Mouse (Mus musculus): ENCODE results near the gene Ccser1.

Gene Ccser1

GRCm38 (mm10) chr6:61179949-61180755, at the start of gene Ccser1:
Gene Ccser1 (plus strand): TSS chr6:61180324.
- no peak for DNase-seq (ENCODE audit: low read depth, low spot score)

GRCm38 (mm10) chr6:61136436-61136835, 43.7 kb upstream of the Ccser1 start:
- DNase-seq (ENCODE audit: low read depth, low spot score), result no peak

DNA sequence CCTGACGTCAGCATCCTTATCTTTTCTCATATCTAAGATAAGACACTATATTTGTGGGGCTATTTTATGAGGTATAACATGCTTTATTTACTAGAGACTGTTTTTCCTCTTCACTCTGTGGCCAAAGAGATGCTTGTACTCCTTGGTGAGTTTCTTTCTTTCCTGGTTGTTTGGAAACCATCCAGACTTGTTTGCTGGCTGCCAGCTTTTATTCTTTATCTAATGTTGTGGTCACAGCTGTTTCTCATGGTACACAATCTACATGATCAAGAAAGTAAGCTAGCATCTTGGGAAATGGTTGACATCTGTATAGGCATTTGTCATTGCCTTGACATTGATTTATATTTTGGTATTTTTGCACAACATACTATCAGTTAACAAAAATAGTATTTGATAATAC, 37.1 kb upstream of the Ccser1 start:
- no peak for DNase-seq (ENCODE audit: low read depth, low spot score)

- no peak for DNase-seq (ENCODE audit: low read depth, low spot score)
These were observed 27.2 kb upstream of the Ccser1 start for GRCm38 (mm10) chr6:61152924-61153323.

DNA sequence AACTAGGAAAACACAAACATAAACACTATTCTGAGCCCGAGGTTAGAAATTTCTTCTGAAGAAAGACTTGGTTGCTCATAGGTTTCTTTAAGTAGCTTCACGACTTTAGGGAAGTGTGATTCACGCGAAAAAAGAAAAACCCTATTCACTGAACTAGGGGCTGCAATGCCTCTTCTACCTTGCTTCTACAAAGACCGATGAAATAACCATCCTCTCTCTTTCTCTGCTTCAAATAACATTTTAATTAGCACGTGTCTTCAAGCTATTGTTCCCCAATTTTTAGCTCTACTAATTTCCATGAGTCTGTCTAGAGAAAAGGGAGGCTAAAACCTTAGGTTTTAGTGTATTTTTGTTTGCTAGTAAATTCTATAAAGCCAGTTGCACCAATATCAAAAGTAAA, 25.5 kb upstream of the Ccser1 start:
- no peak for DNase-seq (ENCODE audit: low read depth, low spot score)

- no peak for DNase-seq (ENCODE audit: low read depth, low spot score)
These were observed 25.0 kb upstream of the Ccser1 start for GRCm38 (mm10) chr6:61155059-61155629.

DNA sequence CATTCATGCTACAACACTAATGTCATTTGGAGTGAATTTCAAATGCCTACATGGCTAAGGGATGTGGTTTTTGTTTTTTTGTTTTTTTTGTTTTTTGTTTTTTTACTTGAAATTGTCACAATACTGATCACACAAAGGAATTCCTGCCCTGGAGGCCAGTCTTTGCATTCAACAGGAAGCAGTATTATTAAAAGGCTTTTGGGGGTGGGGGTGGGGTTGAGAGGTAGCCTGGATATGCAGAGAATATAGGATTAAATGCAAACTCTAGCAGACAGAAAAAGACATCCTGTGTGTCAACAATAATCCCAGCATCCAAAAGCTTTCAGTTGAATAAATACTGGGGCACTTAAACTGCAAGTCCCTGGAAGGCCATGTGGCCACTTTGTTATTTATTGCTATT, 24.4 kb upstream of the Ccser1 start:
- no peak for DNase-seq (ENCODE audit: low read depth, low spot score)

GRCm38 (mm10) chr6:61162117-61162516, 18.0 kb upstream of the Ccser1 start:
- no peak for DNase-seq (ENCODE audit: low read depth, low spot score)

DNA sequence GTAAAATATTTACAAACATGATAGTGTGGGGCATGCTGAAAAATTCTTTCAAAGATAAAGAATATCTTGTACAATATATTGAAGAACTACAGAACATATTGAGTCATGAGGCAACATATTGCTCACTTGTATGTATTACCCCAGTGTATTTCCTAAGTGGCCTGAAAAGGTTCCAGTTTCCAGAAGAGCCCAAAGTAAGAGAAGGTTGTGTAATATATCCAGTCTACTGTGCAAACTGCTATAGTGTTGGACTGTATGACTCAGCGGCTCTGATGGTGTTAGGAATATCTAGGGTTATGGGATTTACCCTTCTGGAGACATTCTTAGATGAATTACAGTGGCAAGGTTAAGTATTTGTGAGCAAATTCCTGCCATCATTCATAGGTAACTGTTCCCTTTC, 13.2 kb upstream of the Ccser1 start:
- no peak for DNase-seq (ENCODE audit: low read depth, low spot score)

DNA sequence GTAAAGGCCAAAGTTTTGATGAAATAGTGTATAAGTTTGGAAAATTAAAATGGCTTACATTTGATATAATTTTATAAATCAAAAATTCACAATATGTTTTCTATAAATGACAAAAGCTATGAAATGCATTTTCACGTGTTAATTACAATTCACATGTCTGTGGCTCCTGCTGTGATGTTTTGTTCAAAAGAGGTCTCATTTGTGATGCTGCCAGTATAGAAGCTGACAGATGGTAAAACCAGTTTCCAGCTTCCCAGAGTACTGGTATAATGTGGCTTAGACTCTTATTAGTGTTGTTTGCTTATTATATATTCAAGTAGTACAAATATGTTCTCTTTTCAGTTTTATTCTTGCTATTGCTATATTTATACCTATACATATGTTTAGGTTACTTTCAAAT, 4.0 kb upstream of the Ccser1 start:
- no peak for DNase-seq (ENCODE audit: low read depth, low spot score)

DNA sequence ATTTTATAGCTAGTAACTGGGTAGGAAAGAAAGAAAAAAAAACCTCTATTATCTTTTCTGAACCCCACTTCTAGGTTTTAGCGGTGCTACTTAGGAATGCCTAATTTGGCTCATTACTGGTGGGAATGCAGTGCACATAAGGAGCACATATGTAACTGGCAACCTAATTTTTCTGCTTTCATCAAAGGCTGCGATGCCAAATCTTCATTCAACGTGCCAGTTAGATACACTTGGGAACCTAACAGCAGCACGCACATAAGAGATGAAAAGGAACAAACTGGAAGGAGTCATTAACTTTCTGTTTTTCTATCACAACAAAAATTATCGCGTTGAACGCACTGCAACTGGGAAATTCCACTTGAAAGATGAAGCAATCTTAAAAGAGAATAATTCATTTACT, 2.6 kb upstream of the Ccser1 start:
- no peak for DNase-seq (ENCODE audit: low read depth, low spot score)

DNA sequence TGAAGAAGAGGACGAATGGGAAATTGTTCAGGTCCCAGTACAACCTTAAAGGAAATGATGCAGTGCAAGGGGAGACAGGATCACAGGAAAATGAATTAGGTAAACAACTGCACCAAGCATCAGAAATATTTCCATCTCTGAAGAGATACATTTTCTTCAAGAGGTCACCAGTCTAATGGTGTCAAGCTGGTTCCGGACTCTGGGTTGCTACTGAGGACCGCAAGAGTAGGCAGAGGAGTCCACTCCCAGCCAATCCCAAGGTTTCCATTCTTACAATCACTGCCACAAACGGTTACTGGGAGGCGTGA, 529 bp upstream of the Ccser1 start:
- no peak for DNase-seq (ENCODE audit: low read depth, low spot score)

DNA sequence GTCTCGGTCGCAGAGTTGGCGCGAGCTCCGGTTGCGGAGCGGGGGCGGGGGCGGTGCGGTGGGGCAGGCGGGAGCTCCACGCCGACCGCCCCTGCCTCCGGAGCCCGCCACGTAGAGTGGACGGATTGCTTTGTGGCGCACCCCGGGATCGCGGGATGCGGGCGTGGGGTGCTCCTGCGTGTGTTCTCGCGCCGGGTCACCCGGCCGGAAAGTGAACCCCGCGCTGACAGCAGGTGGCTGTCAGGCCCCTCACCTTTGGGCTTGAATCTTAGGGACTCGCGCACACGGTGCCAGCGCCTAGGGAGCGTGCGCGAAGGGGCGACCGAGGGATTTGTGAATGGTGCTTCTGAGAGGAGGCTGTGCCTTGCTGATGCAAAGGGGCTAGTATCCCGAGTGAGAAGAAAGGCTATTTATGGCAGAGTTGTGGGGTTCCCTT, 650 bp downstream of the Ccser1 start:
- DNase-seq (ENCODE audit: low read depth, low spot score), result no peak

DNA sequence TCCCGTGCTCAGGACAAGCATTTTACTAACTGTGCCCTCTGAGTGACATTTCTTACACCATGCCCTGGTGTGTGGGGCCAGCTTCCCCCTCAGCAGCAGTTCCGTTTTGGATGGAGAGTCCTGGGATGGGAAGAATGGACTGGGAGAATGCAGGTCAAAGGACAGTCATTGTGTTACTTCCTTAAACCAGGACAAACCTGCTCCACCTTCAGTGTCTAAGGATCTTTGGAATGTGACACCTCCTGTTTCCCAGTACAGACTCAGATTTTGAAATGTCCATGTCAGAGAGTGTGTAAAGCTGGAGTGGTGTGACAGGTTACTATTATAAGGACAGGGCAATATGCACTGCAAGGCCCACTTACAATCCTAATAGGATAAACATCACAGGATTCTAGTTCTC, 8.9 kb downstream of the Ccser1 start:
- DNase-seq (ENCODE audit: low read depth, low spot score), result no peak

DNA sequence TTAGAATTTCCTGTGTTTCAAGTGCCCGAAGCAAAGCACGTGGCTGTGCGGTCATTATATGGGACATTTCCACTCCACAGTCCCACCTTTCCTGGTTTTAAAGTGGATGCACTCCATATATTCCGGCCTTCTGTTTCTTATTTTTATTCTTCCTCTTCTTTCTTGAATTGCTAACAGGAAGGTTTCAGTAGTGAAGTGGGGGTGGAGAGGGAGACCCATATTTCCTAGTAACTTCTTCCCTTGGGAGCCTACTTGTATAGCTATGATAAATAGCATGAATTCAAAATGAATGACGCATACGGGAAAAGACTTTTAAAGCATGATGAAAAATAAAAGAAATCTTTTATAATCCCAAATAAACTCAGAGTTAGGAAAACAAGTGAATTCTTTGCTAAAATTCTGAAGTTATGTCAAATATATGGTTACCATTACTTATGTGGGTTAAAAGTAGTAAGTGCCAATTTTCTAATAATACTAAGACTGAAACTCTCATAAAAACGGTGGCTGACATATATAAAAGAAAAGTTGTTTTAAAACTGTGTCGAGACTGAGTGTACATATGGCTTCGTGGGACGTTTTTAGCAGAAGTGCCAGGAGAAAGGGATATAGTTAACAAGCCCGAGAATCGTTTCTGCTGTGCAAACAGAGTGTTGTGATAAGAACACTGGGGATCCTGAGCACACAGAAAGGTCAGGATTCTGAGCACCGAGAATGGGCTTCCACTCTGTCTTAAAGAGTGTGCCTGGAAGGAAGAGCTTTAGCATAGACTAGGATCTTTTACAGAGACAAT, 11.7 kb downstream of the Ccser1 start:
- no peak for DNase-seq (ENCODE audit: low read depth, low spot score)

DNA sequence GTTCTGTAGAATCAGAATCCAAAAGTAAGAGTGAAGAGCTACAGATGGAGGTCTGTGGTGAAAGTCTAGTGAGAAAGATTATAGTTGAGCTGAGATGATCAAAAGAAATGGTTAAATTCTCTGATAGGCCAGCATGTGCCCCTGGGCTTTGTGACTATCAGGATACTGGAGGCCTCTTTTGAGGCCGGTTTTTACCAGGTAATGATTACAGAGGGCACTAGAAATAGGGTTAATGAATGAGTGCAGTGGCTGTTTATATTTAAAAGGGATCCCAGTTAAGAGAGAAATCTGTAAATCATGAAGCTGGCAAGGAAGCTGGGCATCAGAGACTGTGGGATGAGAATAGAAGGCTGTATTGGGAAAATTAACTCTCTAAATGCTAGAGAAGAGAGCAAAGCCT, 23.2 kb downstream of the Ccser1 start:
- no peak for DNase-seq (ENCODE audit: low read depth, low spot score)

- no peak for DNase-seq (ENCODE audit: low read depth, low spot score)
These were observed 25.9 kb downstream of the Ccser1 start for GRCm38 (mm10) chr6:61206042-61206441.

DNA sequence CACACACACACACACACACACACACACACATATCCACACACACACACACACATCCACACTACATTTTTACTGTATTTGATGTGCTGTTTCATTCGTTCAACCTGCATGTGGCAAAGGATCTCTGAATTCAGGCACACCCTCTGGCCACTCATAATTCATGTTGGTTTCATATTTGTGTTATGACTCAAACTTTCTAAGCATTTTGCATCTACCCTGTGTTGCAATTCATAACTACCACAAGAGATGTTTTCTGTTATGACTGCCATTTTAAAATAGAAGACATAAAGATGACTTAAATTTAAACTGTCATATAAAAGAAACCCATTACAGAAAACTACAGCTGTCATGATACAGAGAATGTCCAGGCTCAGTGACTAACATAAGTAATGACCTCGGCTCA, 26.5 kb downstream of the Ccser1 start:
- DNase-seq (ENCODE audit: low read depth, low spot score), result no peak

DNA sequence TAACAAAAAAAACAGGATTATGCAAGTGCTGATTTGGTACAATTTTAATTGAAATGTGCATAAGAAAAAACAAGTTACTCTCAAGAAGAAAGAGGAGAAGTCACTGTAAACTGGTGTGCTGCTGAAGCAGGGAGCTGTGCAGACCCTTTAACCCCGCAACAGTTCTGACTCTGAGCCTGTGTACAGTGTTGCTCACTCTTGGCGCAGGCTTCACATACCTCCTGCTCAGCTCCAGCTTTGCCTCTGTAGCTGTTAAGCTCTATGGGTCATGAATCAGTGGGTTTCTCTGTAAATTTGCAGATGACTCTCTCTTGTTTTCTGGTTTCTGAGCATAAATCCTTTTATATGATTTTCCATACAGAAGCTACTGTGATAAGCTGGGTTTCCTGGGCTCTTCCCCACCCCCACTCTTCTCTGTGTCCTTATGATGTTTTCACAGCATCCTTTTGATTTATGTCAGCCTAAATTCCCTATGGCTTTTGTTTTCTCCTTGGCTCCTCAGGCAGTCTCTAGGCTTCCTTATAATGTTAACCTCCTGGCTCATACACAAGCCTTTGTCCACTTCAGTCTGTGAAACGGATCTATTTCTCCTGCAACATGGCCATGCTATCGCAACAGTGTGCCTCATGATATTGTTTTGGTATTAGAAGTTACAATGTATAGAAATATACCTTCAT, 30.1 kb downstream of the Ccser1 start:
- DNase-seq (ENCODE audit: low read depth, low spot score), result no peak

DNA sequence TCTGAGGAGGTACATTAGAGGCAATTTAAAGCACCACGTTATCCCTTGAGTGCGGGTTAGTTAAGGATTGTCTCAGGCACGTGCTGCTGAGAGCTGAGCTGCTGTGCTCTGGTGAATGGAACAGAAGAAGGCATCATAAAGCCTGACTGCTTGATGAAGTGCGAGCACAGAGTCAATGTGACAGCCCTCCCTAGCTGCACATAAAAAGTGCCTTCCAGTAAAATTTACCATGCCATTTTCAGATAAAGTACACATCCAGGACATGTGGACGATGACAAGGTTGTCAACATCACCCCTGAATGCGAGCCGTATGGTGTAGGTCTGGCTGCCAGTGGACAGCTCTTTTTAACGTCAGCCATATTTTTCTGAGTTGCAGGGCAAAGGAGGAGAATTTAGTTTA, 35.6 kb downstream of the Ccser1 start:
- no peak for DNase-seq (ENCODE audit: low read depth, low spot score)

GRCm38 (mm10) chr6:61216514-61216913, 36.4 kb downstream of the Ccser1 start:
- no peak for DNase-seq (ENCODE audit: low read depth, low spot score)

DNA sequence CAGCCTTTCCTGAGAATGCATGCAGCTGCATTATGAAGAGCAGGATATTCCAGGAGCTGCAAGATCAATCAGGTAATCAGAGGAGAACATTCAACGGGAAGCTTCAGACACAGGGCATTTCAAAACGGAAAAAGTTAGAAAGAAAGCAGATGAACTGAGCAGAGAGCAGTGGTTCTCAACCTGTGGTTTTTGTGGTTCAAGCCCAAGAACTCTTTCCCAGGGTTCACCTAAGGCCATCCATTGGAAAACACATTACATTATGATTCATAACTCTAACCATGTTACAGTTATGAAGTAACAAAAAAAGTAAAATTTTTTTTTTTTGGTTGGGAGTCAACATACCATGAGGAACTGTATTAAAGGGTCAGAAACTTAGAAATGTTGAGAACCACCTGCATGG, 37.6 kb downstream of the Ccser1 start:
- no peak for DNase-seq (ENCODE audit: low read depth, low spot score)

Data from c-Kit-negative CD71-positive TER-119-positive erythroid progenitor cells, embryonic 14.5 days (primary cell).